Mouse (Mus musculus): ENCODE data around the gene C2cd4c.

C2cd4c gene

GRCm38 (mm10) chr10:79612192-79613135 is 1.4 kb downstream of the C2cd4c start:
- no peak for ATAC-seq (ENCODE audit: low TSS enrichment)

GRCm38 (mm10) chr10:79611296-79611695 is 2.5 kb downstream of the C2cd4c start:
- no peak for ATAC-seq (ENCODE audit: low TSS enrichment)

- ATAC-seq (ENCODE audit: low TSS enrichment) = no peak
These were observed 4.5 kb downstream of the C2cd4c start for GRCm38 (mm10) chr10:79609276-79609675.

- no peak for ATAC-seq (ENCODE audit: low TSS enrichment)
These were observed 5.9 kb downstream of the C2cd4c start for GRCm38 (mm10) chr10:79607892-79608291.

GRCm38 (mm10) chr10:79606537-79606936 is 7.3 kb downstream of the C2cd4c start:
- 0 out of 2 replicates have a peak, but pooled peaks have one; percentile 22 for ATAC-seq (ENCODE audit: low TSS enrichment)

GRCm38 (mm10) chr10:79597936-79598230 is 15.9 kb downstream of the C2cd4c start:
- no peak; the same call in 1 of the 2 replicates for ATAC-seq (ENCODE audit: low TSS enrichment)

- peak; percentile 85 for ATAC-seq (ENCODE audit: low TSS enrichment)
These were observed 16.5 kb downstream of the C2cd4c start for GRCm38 (mm10) chr10:79597051-79597935.

- ATAC-seq (ENCODE audit: low TSS enrichment) = peak; percentile 7; the same call in 1 of the 2 replicates
These were observed 18.3 kb downstream of the C2cd4c start for GRCm38 (mm10) chr10:79595590-79595929.

- peak; percentile 71 for ATAC-seq (ENCODE audit: low TSS enrichment)
These were observed 18.8 kb downstream of the C2cd4c start for GRCm38 (mm10) chr10:79594872-79595589.

GRCm38 (mm10) chr10:79594111-79594510 is 19.7 kb downstream of the C2cd4c start:
- ATAC-seq (ENCODE audit: low TSS enrichment) = no peak

GRCm38 (mm10) chr10:79590702-79591101 is 23.1 kb downstream of the C2cd4c start:
- no peak for ATAC-seq (ENCODE audit: low TSS enrichment)

GRCm38 (mm10) chr10:79587752-79588126 is 26.1 kb downstream of the C2cd4c start:
- ATAC-seq (ENCODE audit: low TSS enrichment) = no peak

GRCm38 (mm10) chr10:79587061-79587751 is 26.6 kb downstream of the C2cd4c start, which contains the start of gene Theg:
Gene Theg, minus strand, starts transcription at chr10:79587331.
- no peak for ATAC-seq (ENCODE audit: low TSS enrichment)

GRCm38 (mm10) chr10:79586243-79586642 is 27.6 kb downstream of the C2cd4c start:
- no peak for ATAC-seq (ENCODE audit: low TSS enrichment)

GRCm38 (mm10) chr10:79585723-79586122 is 28.1 kb downstream of the C2cd4c start:
- ATAC-seq (ENCODE audit: low TSS enrichment) = no peak

GRCm38 (mm10) chr10:79585136-79585535 is 28.7 kb downstream of the C2cd4c start:
- no peak for ATAC-seq (ENCODE audit: low TSS enrichment)

GRCm38 (mm10) chr10:79584426-79584825 is 29.4 kb downstream of the C2cd4c start:
- ATAC-seq (ENCODE audit: low TSS enrichment) = no peak

- no peak for ATAC-seq (ENCODE audit: low TSS enrichment)
These were observed 29.8 kb downstream of the C2cd4c start for GRCm38 (mm10) chr10:79584021-79584420.

- no peak for ATAC-seq (ENCODE audit: low TSS enrichment)
These were observed 32.3 kb downstream of the C2cd4c start for GRCm38 (mm10) chr10:79581501-79581900.

GRCm38 (mm10) chr10:79580811-79581210 is 33.0 kb downstream of the C2cd4c start:
- ATAC-seq (ENCODE audit: low TSS enrichment) = no peak

- no peak for ATAC-seq (ENCODE audit: low TSS enrichment)
These were observed 33.5 kb downstream of the C2cd4c start for GRCm38 (mm10) chr10:79580356-79580755.
